Mouse (Mus musculus): Measurements from ENCODE around the gene Hectd2. TPM values are rescaled to one million over a fixed set of nuclear protein-coding genes. Genes with fewer than 3 reads are reported as not detected.

Hectd2 gene
- total and polyA plus RNA-seq, 3 experiments = 0.12 to 2.0 TPM; not detected in 1

DNA sequence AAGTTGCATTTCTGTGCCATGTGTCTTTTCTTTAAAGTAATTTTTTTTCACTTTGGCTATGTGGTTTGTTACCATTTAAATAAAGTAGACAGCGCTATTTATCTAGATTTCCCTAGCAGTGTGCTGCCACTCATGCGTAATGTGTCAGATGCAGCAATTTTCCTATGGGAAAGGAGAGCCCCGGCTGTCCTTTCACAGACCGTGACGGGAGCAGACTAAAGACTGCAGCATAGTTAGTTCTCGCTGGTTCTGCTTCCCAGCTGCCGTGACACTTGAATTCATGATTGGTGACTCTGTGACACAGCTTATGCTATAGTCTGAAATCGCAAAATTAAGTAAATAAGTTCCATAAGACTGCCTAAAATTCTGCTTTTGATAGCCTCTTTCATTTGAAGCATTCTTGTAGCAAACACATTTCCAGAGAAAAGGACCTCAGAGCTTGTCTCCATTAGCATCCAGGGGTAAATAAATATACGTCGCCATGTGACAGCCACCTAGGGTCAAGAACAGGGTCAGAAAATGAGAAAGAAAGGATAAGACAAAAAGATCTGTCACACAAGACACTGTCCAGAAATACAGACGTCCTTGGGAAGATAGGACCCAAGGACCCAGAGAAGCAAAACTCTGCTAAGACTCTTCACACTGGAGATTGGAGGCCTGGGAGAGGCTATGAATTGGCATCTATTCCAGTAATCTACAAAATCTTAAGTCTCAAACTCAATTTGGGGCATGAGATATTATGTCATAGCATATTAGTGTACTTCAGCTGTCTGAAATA lies 48.3 kb downstream of the Hectd2 start:
- no peak overlapping the region for H3K4me3 ChIP-seq (ENCODE audit: control insufficient read depth in 1 of 2, insufficient read depth in 1 of 2, low read depth in 2 of 2, low read length in 2 of 2)
- H3K9me3 ChIP-seq (replicated peaks; ENCODE audit: insufficient read depth, low read length) = no peaks in the 10 kb centered on the region
- no peaks in the 10 kb centered on the region for H3K79me2 ChIP-seq (ENCODE audit: control insufficient read depth, insufficient read depth, low read length, poor library complexity)
- no peaks in the 10 kb centered on the region for H3K36me3 ChIP-seq (ENCODE audit: control insufficient read depth in 1 of 2, insufficient read depth in 2 of 2, low read length in 2 of 2)
- no peak overlapping the region for H3K9ac ChIP-seq (ENCODE audit: control insufficient read depth, low read depth, low read length, poor library complexity, severe bottlenecking)
- H3K4me1 ChIP-seq (ENCODE audit: control insufficient read depth in 1 of 2, insufficient read depth in 2 of 2, low read length in 2 of 2) = no peaks in the 10 kb centered on the region
- no peaks in the 10 kb centered on the region; a peak in 1 of 4 replicates for H3K27me3 ChIP-seq (ENCODE audit: control insufficient read depth in 1 of 2, insufficient read depth in 2 of 2, low read length in 2 of 2)
- no peak for DNase-seq (ENCODE audit: low read depth, low spot score)
- H3K27ac ChIP-seq (ENCODE audit: control insufficient read depth, low read depth, low read length) = no peak overlapping the region
- TF ChIP-seq TCF12 (IDR thresholded peaks at IDR 0.05; ENCODE audit: low read depth, low read length) (no peak), CHD1 (IDR thresholded peaks at IDR 0.05; ENCODE audit: low read depth, low read length) (no peak), MAZ (IDR thresholded peaks at IDR 0.05; ENCODE audit: low read depth, low read length) (no peak), RAD21 (IDR thresholded peaks at IDR 0.05; ENCODE audit: low read depth, low read length) (no peak), BHLHE40 (IDR thresholded peaks at IDR 0.05; ENCODE audit: borderline replicate concordance, low read depth, low read length) (no peak), ZMIZ1 (IDR thresholded peaks at IDR 0.05; ENCODE audit: low read depth, low read length) (no peak), MYC (IDR thresholded peaks at IDR 0.05; ENCODE audit: low read depth, low read length) (no peak), RCOR1 (IDR thresholded peaks at IDR 0.05; ENCODE audit: low read depth, low read length) (no peak)

DNA sequence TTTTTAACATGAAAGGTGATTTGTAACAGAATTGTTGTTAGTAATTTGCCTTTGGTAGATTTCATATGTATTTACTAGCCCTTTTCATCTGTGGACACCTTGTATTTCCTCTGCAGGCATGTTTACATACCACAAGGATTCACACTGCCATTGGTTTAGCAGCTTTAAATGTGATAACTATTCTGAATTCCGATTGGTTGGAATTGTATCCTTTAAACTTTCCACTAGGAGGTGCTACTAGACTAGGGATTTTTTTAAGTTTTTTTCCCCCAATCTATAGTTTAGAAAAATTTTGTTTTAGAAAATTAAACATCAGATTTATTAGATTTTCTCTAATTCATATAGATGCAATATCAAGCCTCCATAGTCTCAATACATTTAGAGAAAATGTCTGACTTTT lies 51.8 kb downstream of the Hectd2 start:
- no peak overlapping the region for H3K9ac ChIP-seq (ENCODE audit: control insufficient read depth, low read depth, low read length, poor library complexity, severe bottlenecking)
- no peaks in the 10 kb centered on the region for H3K79me2 ChIP-seq (ENCODE audit: control insufficient read depth, insufficient read depth, low read length, poor library complexity)
- DNase-seq (ENCODE audit: low read depth, low spot score) = peak; percentile 14
- TF ChIP-seq CTCF (IDR thresholded peaks at IDR 0.05 in 2 of 3, conservative IDR thresholded peaks at IDR 0.05 in 1 of 3; ENCODE audit: control insufficient read depth in 1 of 3, insufficient read depth in 1 of 3, low read depth in 2 of 3, low read length in 3 of 3, poor library complexity in 1 of 3, severe bottlenecking in 1 of 3) = peak in 1 of 3 experiments; percentile 7; a peak in 1 of 6 replicates
- no peak for TF ChIP-seq GABPA (IDR thresholded peaks at IDR 0.05; ENCODE audit: low read depth, low read length)
- H3K4me3 ChIP-seq (ENCODE audit: control insufficient read depth in 1 of 2, insufficient read depth in 1 of 2, low read depth in 2 of 2, low read length in 2 of 2) = no peak overlapping the region
- H3K9me3 ChIP-seq (replicated peaks; ENCODE audit: insufficient read depth, low read length) = no peaks in the 10 kb centered on the region
- H3K4me1 ChIP-seq (ENCODE audit: control insufficient read depth in 1 of 2, insufficient read depth in 2 of 2, low read length in 2 of 2) = peaks cover 0 to 4% of the 10 kb centered on the region in 2 experiments; a peak in 1 of 4 replicates
- H3K27ac ChIP-seq (ENCODE audit: control insufficient read depth, low read depth, low read length) = no peak overlapping the region
- H3K27me3 ChIP-seq (ENCODE audit: control insufficient read depth in 1 of 2, insufficient read depth in 2 of 2, low read length in 2 of 2) = no peaks in the 10 kb centered on the region; a peak in 1 of 4 replicates
- no peaks in the 10 kb centered on the region for H3K36me3 ChIP-seq (ENCODE audit: control insufficient read depth in 1 of 2, insufficient read depth in 2 of 2, low read length in 2 of 2)

DNA sequence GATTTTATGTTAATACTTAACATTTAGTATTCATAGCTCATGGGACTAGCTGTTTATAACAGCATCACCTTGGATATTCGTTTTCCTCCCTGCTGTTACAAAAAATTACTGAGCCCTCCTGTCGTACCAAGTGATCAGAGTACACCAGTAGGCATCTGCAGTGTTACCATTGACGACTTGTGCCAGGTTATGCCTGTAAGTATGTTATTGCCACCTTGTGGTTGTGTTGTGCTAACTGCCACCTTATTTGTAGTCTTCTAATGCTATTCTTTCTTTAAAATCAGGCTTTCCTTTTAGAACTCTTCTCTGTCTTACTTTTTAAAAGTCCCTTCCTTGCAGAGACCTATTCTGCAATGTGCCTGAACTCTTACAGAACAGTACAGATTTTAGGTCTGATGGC lies 54.8 kb downstream of the Hectd2 start:
- H3K4me1 ChIP-seq (ENCODE audit: control insufficient read depth in 1 of 2, insufficient read depth in 2 of 2, low read length in 2 of 2) = peaks cover 0 to 4% of the 10 kb centered on the region in 2 experiments; a peak in 1 of 4 replicates
- no peaks in the 10 kb centered on the region for H3K79me2 ChIP-seq (ENCODE audit: control insufficient read depth, insufficient read depth, low read length, poor library complexity)
- TF ChIP-seq RAD21 (IDR thresholded peaks at IDR 0.05; ENCODE audit: low read depth, low read length) (peak; percentile 28), SMC3 (IDR thresholded peaks at IDR 0.05; ENCODE audit: low read depth, low read length) (peak; percentile 41), MYB (IDR thresholded peaks at IDR 0.05; ENCODE audit: low read depth, low read length) (no peak), CTCF (IDR thresholded peaks at IDR 0.05 in 2 of 3, conservative IDR thresholded peaks at IDR 0.05 in 1 of 3; ENCODE audit: control insufficient read depth in 1 of 3, insufficient read depth in 1 of 3, low read depth in 2 of 3, low read length in 3 of 3, poor library complexity in 1 of 3, severe bottlenecking in 1 of 3) (peak in 1 of 3 experiments; percentile 40; a peak in 2 of 6 replicates)
- H3K27ac ChIP-seq (ENCODE audit: control insufficient read depth, low read depth, low read length) = no peak overlapping the region
- no peaks in the 10 kb centered on the region for H3K36me3 ChIP-seq (ENCODE audit: control insufficient read depth in 1 of 2, insufficient read depth in 2 of 2, low read length in 2 of 2)
- no peak overlapping the region for H3K4me3 ChIP-seq (ENCODE audit: control insufficient read depth in 1 of 2, insufficient read depth in 1 of 2, low read depth in 2 of 2, low read length in 2 of 2)
- peak; percentile 20 for DNase-seq (ENCODE audit: low read depth, low spot score)
- no peaks in the 10 kb centered on the region for H3K9me3 ChIP-seq (replicated peaks; ENCODE audit: insufficient read depth, low read length)
- no peaks in the 10 kb centered on the region for H3K27me3 ChIP-seq (ENCODE audit: control insufficient read depth in 1 of 2, insufficient read depth in 2 of 2, low read length in 2 of 2)
- no peak overlapping the region for H3K9ac ChIP-seq (ENCODE audit: control insufficient read depth, low read depth, low read length, poor library complexity, severe bottlenecking)
